Mouse (Mus musculus): ENCODE measurements at regions not wholly inside any gene's neighbourhood (a gene's known extent, or its start where the extent isn't known, plus 50 kb on each side); places are given as distances from the start of the nearest gene placed in this dataset.

DNA sequence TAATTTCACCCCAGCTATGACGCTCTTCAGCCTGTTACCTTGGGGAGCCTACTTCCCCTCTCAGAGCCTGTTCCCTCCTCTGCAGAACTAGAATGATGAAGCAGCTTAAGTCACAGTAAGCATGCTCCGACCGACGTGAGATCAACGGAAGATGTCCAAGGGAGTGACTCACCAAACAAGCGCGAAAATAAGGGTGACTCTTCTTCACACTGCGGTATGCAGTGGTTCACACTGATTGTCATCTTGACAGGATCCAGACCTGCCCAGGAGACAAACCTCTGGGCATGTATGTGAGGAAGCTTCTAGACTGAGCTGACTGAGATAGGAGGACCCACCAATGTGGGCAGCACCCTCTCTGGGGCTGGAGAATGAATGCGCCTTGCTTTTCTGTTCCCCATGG is 116.3 kb upstream of the Tpm1 start:
- DNase-seq (ENCODE audit: low read depth), result no peak

GRCm38 (mm10) chr9:67163746-67164145 is 114.5 kb upstream of the Tpm1 start:
- DNase-seq (ENCODE audit: low read depth), result no peak

DNA sequence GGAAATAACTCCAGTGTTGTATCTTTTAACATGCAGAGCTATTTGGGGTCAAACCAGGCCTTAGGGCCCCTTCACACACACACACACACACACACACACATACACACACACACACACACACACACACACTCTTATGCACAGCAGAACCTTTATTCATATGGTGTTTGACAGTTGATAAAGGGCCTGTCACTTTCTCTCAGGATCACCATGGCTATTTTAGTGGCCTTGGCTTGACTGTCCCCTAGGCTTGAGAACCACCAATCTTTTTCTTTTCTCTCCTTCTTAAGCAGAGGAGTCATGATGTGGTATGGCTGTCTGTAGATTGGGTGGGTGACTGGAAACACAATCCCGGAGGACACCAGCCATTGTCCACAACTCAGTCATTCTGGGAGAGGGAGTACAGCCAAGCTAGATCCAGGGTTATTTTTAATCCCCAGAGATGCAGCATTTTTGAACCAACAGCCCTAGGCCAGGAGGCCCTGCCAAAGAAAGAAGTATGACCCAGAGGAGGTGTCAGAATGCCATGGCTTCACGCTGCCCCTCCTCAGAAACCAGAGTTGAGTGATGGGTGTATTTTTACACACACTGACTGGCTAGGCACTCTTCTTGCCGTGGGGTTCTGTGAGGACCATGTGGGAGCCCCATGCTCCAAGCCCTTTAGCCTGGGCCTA is 111.7 kb upstream of the Tpm1 start:
- DNase-seq (ENCODE audit: low read depth), result no peak

GRCm38 (mm10) chr9:67160350-67160749 is 111.1 kb upstream of the Tpm1 start:
- no peak for DNase-seq (ENCODE audit: low read depth)

- peak; percentile 67 for DNase-seq (ENCODE audit: low read depth)
Observed at GRCm38 (mm10) chr9:67156590-67157259, 107.5 kb upstream of the Tpm1 start.

DNA sequence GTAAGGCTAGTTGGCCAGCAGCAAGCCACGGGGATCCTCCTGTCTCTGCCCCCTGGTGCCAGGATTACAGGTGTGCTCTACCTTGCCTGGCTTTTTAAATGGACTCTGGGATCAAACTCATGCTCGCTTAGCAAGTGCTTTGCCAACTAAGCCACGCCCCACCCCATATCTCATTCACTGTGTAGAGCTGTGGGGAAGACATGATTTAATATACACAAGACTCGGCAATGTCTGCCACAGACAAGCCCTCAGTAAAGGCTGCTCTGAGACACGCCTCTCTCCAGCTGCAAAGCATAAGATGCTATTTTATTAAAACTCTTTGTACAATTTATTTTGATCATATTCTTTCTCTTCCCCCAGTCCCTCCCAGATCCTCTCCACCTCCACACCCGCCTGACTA is 104.9 kb upstream of the Tpm1 start:
- no peak for DNase-seq (ENCODE audit: low read depth)

GRCm38 (mm10) chr9:67153333-67153732 is 104.1 kb upstream of the Tpm1 start:
- no peak for DNase-seq (ENCODE audit: low read depth)

DNA sequence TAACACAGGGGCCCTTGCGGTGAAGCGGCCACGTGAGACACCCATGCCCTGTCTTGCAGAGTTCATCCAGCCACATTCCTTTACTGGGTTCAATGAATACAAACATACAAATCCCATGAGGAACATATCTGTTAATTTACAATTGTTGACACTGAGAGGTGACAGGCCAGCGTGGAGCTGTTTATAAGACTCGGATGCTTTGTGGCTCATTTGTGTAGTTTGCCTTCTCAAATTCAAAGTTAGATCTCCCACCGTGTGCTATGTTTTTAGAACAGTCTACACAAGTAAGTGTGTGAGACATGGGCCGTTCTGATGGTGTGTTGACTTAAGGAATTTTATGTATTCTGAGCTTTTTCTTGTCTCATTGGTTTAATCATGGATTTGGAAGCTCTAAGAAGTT is 98.5 kb upstream of the Tpm1 start:
- no peak for DNase-seq (ENCODE audit: low read depth)

DNA sequence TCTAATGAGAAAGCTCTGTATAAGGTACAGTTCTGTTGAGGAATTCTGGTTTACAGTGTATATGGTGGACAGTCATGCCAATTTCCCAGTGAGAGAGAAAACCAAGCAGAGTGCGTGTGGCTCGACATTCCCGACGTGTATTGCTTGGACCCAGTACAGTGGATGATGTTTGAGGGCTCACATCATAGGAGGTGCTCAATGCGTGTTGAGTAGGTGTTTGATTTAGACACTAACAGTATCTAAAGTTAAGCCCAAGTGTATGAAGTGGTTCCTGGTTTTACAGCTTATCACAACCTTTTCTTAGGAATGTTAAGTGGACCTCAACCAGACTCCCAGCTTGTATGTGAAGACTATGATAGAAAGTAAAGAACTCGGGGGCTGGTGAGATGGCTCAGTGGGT is 96.2 kb upstream of the Tpm1 start:
- no peak for DNase-seq (ENCODE audit: low read depth)

GRCm38 (mm10) chr9:67144511-67144910 is 95.3 kb upstream of the Tpm1 start:
- DNase-seq (ENCODE audit: low read depth), result no peak

DNA sequence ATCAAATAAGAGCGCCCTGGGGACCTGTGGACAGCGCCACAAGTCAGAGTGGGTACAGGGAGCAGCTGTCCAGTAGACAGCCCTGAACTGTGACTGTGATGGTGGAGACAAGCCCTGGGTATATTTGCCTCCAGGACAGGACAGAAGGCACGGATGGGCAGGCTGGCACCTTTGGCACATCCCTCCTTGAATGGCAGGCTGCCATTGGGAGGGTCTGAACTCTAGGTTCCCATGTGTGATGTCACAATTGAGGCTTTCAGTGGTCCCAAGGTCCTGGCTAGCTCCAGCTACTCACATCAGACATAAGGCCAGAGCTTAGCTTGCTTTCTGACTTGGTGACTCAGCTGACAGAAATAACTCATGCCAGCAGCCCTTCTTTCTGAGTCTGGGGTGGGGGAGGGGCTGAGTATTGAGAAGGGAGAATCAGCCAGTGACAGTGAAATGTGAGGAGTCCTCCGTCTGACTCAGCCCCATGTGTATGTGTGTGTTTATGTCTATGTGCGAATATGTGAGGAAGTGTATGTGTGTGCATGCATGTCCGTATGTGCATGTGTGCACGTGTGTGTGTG is 91.2 kb upstream of the Tpm1 start:
- DNase-seq (ENCODE audit: low read depth), result peak; percentile 81

- DNase-seq (ENCODE audit: low read depth), result peak; percentile 79
Observed at GRCm38 (mm10) chr9:67137681-67138080, 88.5 kb upstream of the Tpm1 start.

GRCm38 (mm10) chr9:67137141-67137540 is 87.9 kb upstream of the Tpm1 start:
- peak; percentile 31 for DNase-seq (ENCODE audit: low read depth)

GRCm38 (mm10) chr9:67136166-67136565 is 87.0 kb upstream of the Tpm1 start:
- DNase-seq (ENCODE audit: low read depth), result no peak

DNA sequence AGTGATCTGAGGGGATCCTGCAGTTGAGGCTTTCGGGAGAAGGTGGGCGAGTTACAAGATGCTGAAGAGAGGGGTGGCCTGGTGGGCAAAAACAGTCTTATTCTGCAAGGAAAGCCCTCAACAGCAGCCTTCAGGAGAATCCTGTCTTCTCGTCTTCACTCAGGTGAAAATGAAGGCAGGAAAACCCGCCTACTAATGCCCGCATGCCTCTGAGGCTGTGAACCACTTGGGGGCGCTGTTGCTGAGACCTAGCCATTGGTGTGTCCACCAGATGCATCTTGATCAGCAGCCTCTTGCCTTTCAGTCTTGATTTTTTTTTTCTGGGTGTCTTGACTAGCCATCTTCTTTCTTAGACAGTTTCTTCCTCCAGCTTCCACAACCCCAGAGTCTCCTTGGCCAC is 85.2 kb upstream of the Tpm1 start:
- DNase-seq (ENCODE audit: low read depth), result no peak

DNA sequence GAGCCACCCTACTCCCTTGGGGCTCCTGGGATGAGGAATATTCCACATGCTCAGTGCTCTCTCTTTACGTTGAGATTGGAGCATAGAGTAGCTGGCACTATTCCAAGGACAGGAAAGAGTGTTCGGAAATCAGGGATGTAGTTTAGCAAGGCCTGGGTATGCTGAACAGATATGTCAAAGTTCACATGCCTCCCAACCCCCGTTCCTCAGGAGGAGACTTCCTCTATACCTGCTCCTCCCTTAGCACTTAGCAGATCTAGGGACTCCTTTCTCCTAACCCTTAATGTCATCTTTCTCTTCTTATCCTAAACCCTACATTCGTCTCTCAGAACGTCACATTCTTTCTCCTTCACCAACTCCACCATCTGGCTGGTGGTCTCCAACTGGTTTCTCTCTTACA is 83.2 kb upstream of the Tpm1 start:
- DNase-seq (ENCODE audit: low read depth), result no peak

DNA sequence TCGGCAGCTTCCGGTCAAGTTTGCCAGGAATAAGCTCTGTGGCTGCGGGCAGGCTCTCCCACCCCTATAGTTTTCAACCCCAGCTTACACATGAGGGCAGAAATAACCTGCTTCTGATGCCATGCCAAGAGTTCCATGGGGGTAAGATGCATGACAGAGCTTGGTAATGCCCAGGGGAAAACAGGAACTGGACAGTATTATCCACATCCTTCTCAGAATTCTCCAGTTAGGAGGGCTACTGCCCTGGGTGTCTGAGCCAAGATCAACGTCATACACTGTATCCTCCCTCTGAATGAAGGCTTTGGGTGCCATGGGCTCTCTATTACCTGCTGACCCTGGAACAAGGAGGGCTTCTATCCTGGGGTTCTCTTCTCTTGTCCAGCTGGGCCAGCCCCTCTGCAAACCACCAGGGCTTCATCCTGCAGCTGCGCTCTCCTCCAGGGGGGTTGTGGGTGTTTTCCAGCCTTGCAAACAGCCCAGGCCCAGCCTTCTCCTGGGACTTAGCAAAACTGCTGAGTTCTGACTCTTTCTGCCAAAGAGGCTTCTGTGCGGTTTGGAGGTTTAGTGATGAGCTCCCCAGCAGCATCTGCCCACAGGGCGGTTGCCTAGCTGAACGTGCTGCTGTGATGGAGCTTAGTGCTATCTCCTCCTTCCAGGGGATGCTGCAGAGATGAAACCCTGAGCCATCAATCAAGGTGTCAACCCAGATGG is 81.7 kb upstream of the Tpm1 start:
- DNase-seq (ENCODE audit: low read depth), result no peak

DNA sequence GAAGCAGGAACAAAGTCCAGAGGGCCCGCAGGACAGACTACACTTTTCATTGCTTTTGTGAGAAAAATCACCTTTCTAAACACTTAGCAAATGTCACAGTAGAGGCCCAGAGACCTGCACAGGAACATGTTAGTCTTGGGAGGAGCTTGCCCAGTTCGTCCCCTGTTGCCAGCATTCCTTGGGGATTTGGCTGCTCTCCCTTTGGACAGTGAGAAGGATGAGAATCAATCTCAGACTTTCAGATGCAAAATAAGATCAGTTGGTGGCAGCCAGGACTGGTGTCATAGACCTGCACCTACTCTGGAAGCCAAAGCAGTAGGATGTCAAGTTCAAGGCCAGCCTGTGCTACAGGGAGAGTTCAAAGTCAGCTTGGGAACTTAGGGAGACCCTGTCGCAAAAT is 80.7 kb upstream of the Tpm1 start:
- DNase-seq (ENCODE audit: low read depth), result no peak

GRCm38 (mm10) chr9:67129095-67129494 is 79.9 kb upstream of the Tpm1 start:
- DNase-seq (ENCODE audit: low read depth), result no peak

DNA sequence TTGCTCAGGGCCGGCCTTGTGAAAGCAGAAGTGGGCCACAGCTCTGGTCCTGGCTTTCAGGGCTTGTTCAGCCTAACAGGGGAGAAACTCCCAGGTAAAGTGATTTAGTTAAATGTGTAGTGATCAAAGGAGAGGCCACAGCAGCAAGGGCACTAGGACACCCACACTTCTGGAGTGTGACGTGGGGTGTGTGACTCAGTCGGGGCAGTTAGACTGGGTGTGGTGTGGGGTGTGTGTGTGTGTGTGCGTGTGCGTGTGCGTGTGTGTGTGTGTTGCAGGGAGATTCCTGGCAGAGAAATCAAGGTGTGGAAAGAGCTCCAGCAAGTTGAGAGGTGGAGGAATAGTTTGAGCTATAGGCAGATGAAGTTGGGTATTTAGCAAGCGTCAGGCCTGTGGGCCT is 72.5 kb upstream of the Tpm1 start:
- no peak for DNase-seq (ENCODE audit: low read depth)

GRCm38 (mm10) chr9:67118880-67119644 is 69.9 kb upstream of the Tpm1 start:
- DNase-seq (ENCODE audit: low read depth), result no peak

DNA sequence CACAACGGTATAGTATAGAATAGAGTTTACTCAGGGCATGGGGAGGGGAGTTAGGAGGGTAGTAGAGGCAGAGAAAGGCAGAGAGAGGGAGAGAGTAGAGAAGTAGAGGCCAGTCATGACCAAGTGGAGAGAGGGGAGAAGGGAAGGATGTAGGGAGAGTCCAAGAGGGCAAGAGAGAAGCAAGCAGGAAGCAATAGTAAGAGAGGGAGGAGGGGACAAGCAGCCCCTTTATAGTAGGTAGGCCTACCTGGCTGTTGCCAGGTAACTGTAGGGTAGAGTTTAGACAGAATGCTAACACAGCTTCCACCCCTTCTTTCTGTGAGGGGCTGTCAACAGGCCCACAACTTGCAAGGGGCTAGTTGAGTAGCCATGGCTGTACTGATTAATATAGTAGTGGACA is 69.2 kb upstream of the Tpm1 start:
- DNase-seq (ENCODE audit: low read depth), result no peak
